In genomic region chr14:99174138-99174745, GRCm38 (mm10) we compare ENCODE assay signal across 20 mouse cellular contexts.
A peak's percentile ranks its signal among the peaks of the same experiment; 100 is the strongest.
DNase-seq lines count a peak whose midpoint lies in the region; ATAC-seq and TF ChIP-seq lines count a peak whose summit lies in the region.
"Had no signal": no experiment of that assay in that cellular context is flagged by ENCODE, and none has a peak within 500 bp of the region (broad histone marks: within the 10 kb centered on the region; RNA-seq: fewer than 3 reads in every experiment).

No protein-coding gene starts in this region.

- TF ChIP-seq CTCF in lung, adult 2 months (IDR thresholded peaks at IDR 0.05; ENCODE audit: insufficient read depth, low read length) = no peak
- TF ChIP-seq CTCF in stomach, postnatal 0 days (IDR thresholded peaks at IDR 0.05; ENCODE audit: low read depth) = no peak

- ATAC-seq in intestine, embryonic 15.5 days = peak; percentile 56; the same call in 1 of the 2 replicates
- peak; percentile 97 for ATAC-seq in stomach, postnatal 0 days (ENCODE audit: low FRiP score, low TSS enrichment)

- 58% methylated on average over 4 of the region's 4 CpGs for WGBS in lung, adult 2 months
- WGBS in intestine, embryonic 15.5 days = 60% methylated on average over 4 of the region's 4 CpGs
- WGBS in stomach, postnatal 0 days = 43% methylated on average over 4 of the region's 4 CpGs

- H3K9ac ChIP-seq in intestine, embryonic 15.5 days = no peak overlapping the region
- no peak overlapping the region for H3K9ac ChIP-seq in stomach, postnatal 0 days (ENCODE audit: low read length)
- H3K9ac ChIP-seq: embryonic facial prominence, embryonic 12.5 days; forebrain, embryonic 12.5 days; hindbrain, embryonic 15.5 days; liver, embryonic 14.5 days; neural tube, embryonic 15.5 days had no signal

- H3K4me2 ChIP-seq in intestine, embryonic 15.5 days (replicated peaks) = no peak overlapping the region
- H3K4me2 ChIP-seq in stomach, postnatal 0 days (replicated peaks; ENCODE audit: low read depth) = no peak overlapping the region
- H3K4me2 ChIP-seq: embryonic facial prominence, embryonic 12.5 days; forebrain, embryonic 12.5 days; hindbrain, embryonic 15.5 days; midbrain, embryonic 11.5 days; neural tube, embryonic 15.5 days had no signal

- H3K27me3 ChIP-seq in intestine, embryonic 15.5 days (replicated peaks) = no peaks in the 10 kb centered on the region
- no peaks in the 10 kb centered on the region for H3K27me3 ChIP-seq in stomach, postnatal 0 days (ENCODE audit: control insufficient read depth, insufficient read depth, low read length)
- H3K27me3 ChIP-seq: embryonic facial prominence, embryonic 12.5 days; forebrain, embryonic 12.5 days; hindbrain, embryonic 15.5 days; neural tube, embryonic 15.5 days had no signal

- no peak for TF ChIP-seq POLR2A in lung, adult 2 months (IDR thresholded peaks at IDR 0.05; ENCODE audit: borderline replicate concordance, extremely low read depth, low read depth, low read length)

- DNase-seq in lung, adult 18-20 months = peak; percentile 22 to 53
- no peak for DNase-seq in lung, adult 2 months
- peak; percentile 21 for DNase-seq in lung, postnatal 10 days
- DNase-seq in stomach, postnatal 0 days (ENCODE audit: low spot score) = peak; percentile 63
- no peak for DNase-seq in heart, adult 9 months (ENCODE audit: low spot score in 2 of 2)
- no peak for DNase-seq in cerebellum, adult 8-10 months
- DNase-seq: cerebellum, adult 11-12 months; heart, postnatal 4 days; kidney, postnatal 36 days; thymus, postnatal 14 days had no signal

- H3K4me3 ChIP-seq in lung, adult 2 months (replicated peaks; ENCODE audit: extremely low read depth, low read depth, low read length) = no peak overlapping the region
- H3K4me3 ChIP-seq in intestine, embryonic 15.5 days (replicated peaks) = no peak overlapping the region
- no peak overlapping the region for H3K4me3 ChIP-seq in stomach, postnatal 0 days (ENCODE audit: low read depth, low read length)
- H3K4me3 ChIP-seq: embryonic facial prominence, embryonic 12.5 days; erythroblast, embryonic 14.5 days; forebrain, embryonic 12.5 days; heart, embryonic 10.5 days; hindbrain, embryonic 15.5 days; left cerebral cortex, adult 2 months; neural tube, embryonic 15.5 days had no signal

- H3K36me3 ChIP-seq in intestine, embryonic 15.5 days = no peaks in the 10 kb centered on the region
- H3K36me3 ChIP-seq in stomach, postnatal 0 days (ENCODE audit: control insufficient read depth, insufficient read depth, low read length) = no peaks in the 10 kb centered on the region
- H3K36me3 ChIP-seq: embryonic facial prominence, embryonic 12.5 days; forebrain, embryonic 12.5 days; heart, embryonic 10.5 days; hindbrain, embryonic 15.5 days; neural tube, embryonic 15.5 days had no signal

- H3K27ac ChIP-seq in intestine, embryonic 15.5 days = no peak overlapping the region
- H3K27ac ChIP-seq in stomach, postnatal 0 days (replicated peaks) = no peak overlapping the region
- H3K27ac ChIP-seq: embryonic facial prominence, embryonic 12.5 days; forebrain, embryonic 12.5 days; heart, embryonic 10.5 days; hindbrain, embryonic 15.5 days; left cerebral cortex, adult 2 months; liver, embryonic 14.5 days; neural tube, embryonic 15.5 days had no signal

- no peak for TF ChIP-seq EP300 in stomach, postnatal 0 days (optimal IDR thresholded peaks at IDR 0.05)

- H3K9me3 ChIP-seq in intestine, embryonic 15.5 days = no peaks in the 10 kb centered on the region
- no peaks in the 10 kb centered on the region for H3K9me3 ChIP-seq in stomach, postnatal 0 days (ENCODE audit: control insufficient read depth, low read length)
- H3K9me3 ChIP-seq: embryonic facial prominence, embryonic 12.5 days; forebrain, embryonic 12.5 days; heart, embryonic 10.5 days; hindbrain, embryonic 15.5 days; neural tube, embryonic 15.5 days had no signal

- H3K4me1 ChIP-seq in lung, adult 2 months (ENCODE audit: control insufficient read depth, insufficient read depth, low read length) = no peaks in the 10 kb centered on the region
- no peaks in the 10 kb centered on the region; the same call in 1 of the 2 replicates for H3K4me1 ChIP-seq in intestine, embryonic 15.5 days (replicated peaks)
- no peaks in the 10 kb centered on the region for H3K4me1 ChIP-seq in stomach, postnatal 0 days (replicated peaks; ENCODE audit: control insufficient read depth, insufficient read depth)
- H3K4me1 ChIP-seq: embryonic facial prominence, embryonic 12.5 days; forebrain, embryonic 12.5 days; hindbrain, embryonic 15.5 days; neural tube, embryonic 15.5 days had no signal

Comparison
In these comparisons a context has a peak if more than half of its experiments do, and no peak if none do; other contexts are left out.
1. DNase-seq: peak in lung, adult 18-20 months (2 of 2), lung, postnatal 10 days (single experiment) and stomach, postnatal 0 days (single experiment); none in lung, adult 2 months (single experiment), heart, adult 9 months (0 of 2) and cerebellum, adult 8-10 months (single experiment).